16 mouse cellular contexts compared by ENCODE assay signal in genomic region chr4:131159712-131160111, GRCm38 (mm10).
DNase-seq lines count a peak whose midpoint lies in the region; ATAC-seq and TF ChIP-seq lines count a peak whose summit lies in the region.
"Had no signal": no experiment of that assay in that cellular context is flagged by ENCODE, and none has a peak within 500 bp of the region (broad histone marks: within the 10 kb centered on the region; RNA-seq: fewer than 3 reads in every experiment).

No protein-coding gene starts in this region.

- peak overlapping the region; percentile 47 for H3K27ac ChIP-seq in cerebellum, adult 2 months (ENCODE audit: insufficient read depth, low read length)
- peak overlapping the region; percentile 22; the same call in 1 of the 2 replicates for H3K27ac ChIP-seq in forebrain, embryonic 13.5 days
- H3K27ac ChIP-seq in midbrain, embryonic 11.5 days (ENCODE audit: low read depth, low read length): no peak overlapping the region
- H3K27ac ChIP-seq: embryonic facial prominence, embryonic 15.5 days; limb, embryonic 13.5 days; stomach, embryonic 15.5 days had no signal

- H3K36me3 ChIP-seq in forebrain, embryonic 13.5 days (ENCODE audit: poor library complexity, severe bottlenecking): no peaks in the 10 kb centered on the region
- no peaks in the 10 kb centered on the region for H3K36me3 ChIP-seq in midbrain, embryonic 11.5 days (ENCODE audit: control insufficient read depth, insufficient read depth, low read length)
- H3K36me3 ChIP-seq: embryonic facial prominence, embryonic 15.5 days; limb, embryonic 13.5 days; stomach, embryonic 15.5 days had no signal

- WGBS in cerebellum, adult 2 months: 8% methylated on average over 5 of the region's 5 CpGs
- 23% methylated on average over 5 of the region's 5 CpGs for WGBS in forebrain, embryonic 13.5 days
- 45% methylated on average over 5 of the region's 5 CpGs for WGBS in midbrain, embryonic 11.5 days

- no peak overlapping the region for H3K4me3 ChIP-seq in cerebellum, adult 2 months (replicated peaks; ENCODE audit: insufficient read depth, low read depth, low read length)
- H3K4me3 ChIP-seq in forebrain, embryonic 13.5 days: no peak overlapping the region
- no peak overlapping the region for H3K4me3 ChIP-seq in midbrain, embryonic 11.5 days (ENCODE audit: low read depth, low read length)
- H3K4me3 ChIP-seq: embryonic facial prominence, embryonic 15.5 days; limb, embryonic 13.5 days; stomach, embryonic 15.5 days had no signal

- DNase-seq in brain, embryonic 14.5 days (ENCODE audit: low read depth): peak; percentile 77
- peak; percentile 64 to 78 for DNase-seq in cerebellum, adult 2 months
- no peak for DNase-seq in midbrain, embryonic 11.5 days (ENCODE audit: low spot score, missing footprints)
- no peak for DNase-seq in gastrocnemius, adult 8-10 months (ENCODE audit: low spot score in 2 of 2)
- no peak for DNase-seq in heart, adult 11 months
- no peak for DNase-seq in kidney, adult 11 months
- no peak for DNase-seq in adrenal gland, adult 2 months
- DNase-seq: adrenal gland, postnatal 25 days; kidney, postnatal 10 days; lung, adult 2 months; thymus, postnatal 4 days had no signal

- H3K4me2 ChIP-seq in forebrain, embryonic 13.5 days: peak overlapping the region; percentile 23
- no peak overlapping the region for H3K4me2 ChIP-seq in midbrain, embryonic 11.5 days
- H3K4me2 ChIP-seq: embryonic facial prominence, embryonic 15.5 days; limb, embryonic 13.5 days; stomach, embryonic 15.5 days had no signal

- no peak for TF ChIP-seq CTCF in brain, embryonic 14.5 days (IDR thresholded peaks at IDR 0.05; ENCODE audit: borderline replicate concordance, extremely low read depth, insufficient read depth, insufficient read length)
- peak; percentile 13; the same call in 1 of the 2 replicates for TF ChIP-seq CTCF in cerebellum, adult 2 months (IDR thresholded peaks at IDR 0.05; ENCODE audit: borderline replicate concordance, insufficient read depth, low read depth, low read length)

- no peak for TF ChIP-seq POLR2A in brain, embryonic 14.5 days (IDR thresholded peaks at IDR 0.05; ENCODE audit: borderline replicate concordance, extremely low read depth, insufficient read depth, insufficient read length, poor library complexity, severe bottlenecking)
- TF ChIP-seq POLR2A in cerebellum, adult 2 months (IDR thresholded peaks at IDR 0.05; ENCODE audit: borderline replicate concordance, insufficient read depth, low read length): no peak

- H3K9ac ChIP-seq in forebrain, embryonic 13.5 days: peak overlapping the region; percentile 35; the same call in 1 of the 2 replicates
- no peak overlapping the region for H3K9ac ChIP-seq in midbrain, embryonic 11.5 days (ENCODE audit: low read length)
- H3K9ac ChIP-seq: embryonic facial prominence, embryonic 15.5 days; limb, embryonic 13.5 days; stomach, embryonic 15.5 days had no signal

- peaks cover 23% of the 10 kb centered on the region for H3K4me1 ChIP-seq in cerebellum, adult 2 months (ENCODE audit: control insufficient read depth, insufficient read depth, low read length)
- peaks cover 50% of the 10 kb centered on the region for H3K4me1 ChIP-seq in forebrain, embryonic 13.5 days
- peaks cover 18% of the 10 kb centered on the region for H3K4me1 ChIP-seq in midbrain, embryonic 11.5 days (ENCODE audit: control insufficient read depth, insufficient read depth, low read length)
- H3K4me1 ChIP-seq: stomach, embryonic 15.5 days had no signal

- H3K27me3 ChIP-seq in cerebellum, adult 2 months (ENCODE audit: control insufficient read depth, insufficient read depth, low read length): no peaks in the 10 kb centered on the region
- H3K27me3 ChIP-seq in forebrain, embryonic 13.5 days: no peaks in the 10 kb centered on the region
- no peaks in the 10 kb centered on the region for H3K27me3 ChIP-seq in midbrain, embryonic 11.5 days (ENCODE audit: control insufficient read depth, insufficient read depth, low read length)
- H3K27me3 ChIP-seq: stomach, embryonic 15.5 days had no signal

- no peaks in the 10 kb centered on the region for H3K9me3 ChIP-seq in forebrain, embryonic 13.5 days (replicated peaks)
- H3K9me3 ChIP-seq in midbrain, embryonic 11.5 days (ENCODE audit: control insufficient read depth, low read length): no peaks in the 10 kb centered on the region
- H3K9me3 ChIP-seq: embryonic facial prominence, embryonic 15.5 days; limb, embryonic 13.5 days; stomach, embryonic 15.5 days had no signal

- ATAC-seq in forebrain, embryonic 13.5 days: peak; percentile 73
- peak; percentile 48; the same call in 1 of the 2 replicates for ATAC-seq in midbrain, embryonic 11.5 days (ENCODE audit: low FRiP score)
- ATAC-seq: CD4-positive, CD25-positive, alpha-beta regulatory T cell, adult 4 months had no signal

Comparison
In these comparisons a context has a peak if more than half of its experiments do, and no peak if none do; other contexts are left out.
1. DNase-seq: peak in brain, embryonic 14.5 days (single experiment) and cerebellum, adult 2 months (2 of 2); none in midbrain, embryonic 11.5 days (single experiment), gastrocnemius, adult 8-10 months (0 of 2), heart, adult 11 months (single experiment), kidney, adult 11 months (single experiment) and adrenal gland, adult 2 months (single experiment).